Mouse (Mus musculus) neural tube, embryonic 12.5 days (tissue): Measurements from ENCODE around the gene Dusp5. TPM values are rescaled to one million over a fixed set of nuclear protein-coding genes. Genes with fewer than 3 reads are reported as not detected.

Experiments used
- ATAC-seq: fragments of 200-750 bp; cut with Nextera tagmentation; 2 replicates; pipeline ENCODE4 v1.8.0; 2017; ENCODE audit warnings: low read depth, mild to moderate bottlenecking, moderate TSS enrichment, moderate library complexity; ENCODE audit not compliant: low FRiP score
- H3K27ac ChIP-seq: fragments of 300-500 bp; sonication (generic); 2 replicates; pipeline ENCODE4 v1.5.1; 2016
- H3K27me3 ChIP-seq: fragments of 300-500 bp; sonication (generic); replicated peaks from 2 replicates; pipeline ENCODE4 v1.6.1; 2016; ENCODE audit warnings: mild to moderate bottlenecking
- H3K36me3 ChIP-seq: fragments of 300-500 bp; sonication (generic); 2 replicates; pipeline ENCODE4 v1.6.1; 2016; ENCODE audit warnings: mild to moderate bottlenecking
- H3K4me1 ChIP-seq: fragments of 300-500 bp; sonication (generic); 2 replicates; pipeline ENCODE4 v1.6.1; 2016
- H3K4me2 ChIP-seq: fragments of 300-500 bp; sonication (generic); replicated peaks from 2 replicates; pipeline ENCODE4 v1.6.1; 2016; ENCODE audit warnings: mild to moderate bottlenecking
- H3K4me3 ChIP-seq: fragments of 300-500 bp; sonication (generic); 2 replicates; pipeline ENCODE4 v1.5.1; 2016
- H3K9ac ChIP-seq: fragments of 300-500 bp; sonication (generic); 2 replicates; pipeline ENCODE4 v1.6.1; 2016; ENCODE audit warnings: mild to moderate bottlenecking
- H3K9me3 ChIP-seq: fragments of 300-500 bp; sonication (generic); 2 replicates; pipeline ENCODE4 v1.6.1; 2016; ENCODE audit warnings: mild to moderate bottlenecking
- WGBS: fragments of 180-500 bp; shearing (Covaris S2); methylation state at CpG from one replicate; pipeline ENCODE4 v1.1.7; 2016; 5-methylcytosine and 5-hydroxymethylcytosine counted together
- polyA plus RNA-seq: library from polyadenylated mRNA; unstranded; fragments of >200 nt; fragmentation: Nextera tagmentation; extraction: Ambion mirVana; gene quantifications from 2 replicates; pipeline ENCODE4 v1.2.1, GENCODE M21; 2016

The Dusp5 gene
- polyA plus RNA-seq, 1 experiment from 2014 or later: 3.8 TPM

DNA sequence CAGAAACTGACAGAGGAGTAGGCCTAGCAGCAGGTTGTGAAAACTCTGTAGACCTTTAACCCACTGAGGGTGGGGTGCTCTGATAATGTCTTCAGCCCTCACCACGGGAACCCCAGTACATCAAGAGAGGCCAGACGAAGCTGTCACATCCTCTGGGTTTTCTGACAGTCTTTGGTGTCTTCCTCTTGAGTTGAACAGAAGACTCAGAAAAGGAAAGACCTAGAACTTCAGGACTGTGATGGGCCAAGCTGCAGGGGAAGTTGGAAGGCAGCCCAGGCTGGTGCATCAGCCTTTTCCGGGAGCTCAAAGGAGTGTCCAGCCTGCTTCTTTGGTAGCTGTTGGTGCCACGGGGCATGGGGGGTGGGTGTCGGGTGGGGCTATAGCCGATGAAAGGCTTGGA is 6.5 kb downstream of the Dusp5 start:
- H3K9me3 ChIP-seq: no peaks in the 10 kb centered on the region
- ATAC-seq: no peak
- 0 out of 2 replicates have a peak, but pooled peaks cover 4% of the 10 kb centered on the region for H3K36me3 ChIP-seq
- no peak overlapping the region for H3K9ac ChIP-seq
- peaks cover 18% of the 10 kb centered on the region for H3K27me3 ChIP-seq
- no peak overlapping the region for H3K4me3 ChIP-seq
- 89% methylated on average over 6 of the region's 6 CpGs for WGBS
- no peak overlapping the region for H3K27ac ChIP-seq
- H3K4me2 ChIP-seq: no peak overlapping the region
- H3K4me1 ChIP-seq: peaks cover under 1% of the 10 kb centered on the region; the same call in 1 of the 2 replicates

DNA sequence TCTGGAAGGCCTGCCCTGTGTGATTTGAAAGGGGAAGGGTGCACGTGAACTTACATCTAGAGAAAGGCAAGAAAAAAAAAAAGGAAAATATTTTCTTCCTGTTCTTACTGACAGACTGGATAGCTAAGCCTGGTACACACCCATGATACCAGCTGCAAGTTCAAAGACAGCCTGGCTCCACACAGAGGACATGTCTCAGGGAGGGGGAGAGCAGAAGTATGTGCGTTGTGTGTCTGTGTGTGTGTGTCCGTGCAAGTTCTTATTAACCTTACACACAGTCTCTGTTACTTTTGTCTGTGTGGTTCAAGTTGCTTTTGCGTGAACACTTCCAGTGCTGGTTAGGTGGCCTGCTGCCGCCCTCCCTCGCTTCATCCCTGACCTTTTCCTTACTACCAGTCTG is 7.3 kb downstream of the Dusp5 start:
- Histone ChIP-seq H3K4me1 (no peaks in the 10 kb centered on the region), H3K4me2 (no peak overlapping the region), H3K36me3 (peaks cover 7% of the 10 kb centered on the region), H3K27me3 (peaks cover 10% of the 10 kb centered on the region; the same call in 1 of the 2 replicates), H3K9ac (no peak overlapping the region), H3K4me3 (no peak overlapping the region), H3K27ac (no peak overlapping the region), H3K9me3 (no peaks in the 10 kb centered on the region)
- WGBS: 91% methylated on average over 6 of the region's 6 CpGs
- ATAC-seq: no peak

DNA sequence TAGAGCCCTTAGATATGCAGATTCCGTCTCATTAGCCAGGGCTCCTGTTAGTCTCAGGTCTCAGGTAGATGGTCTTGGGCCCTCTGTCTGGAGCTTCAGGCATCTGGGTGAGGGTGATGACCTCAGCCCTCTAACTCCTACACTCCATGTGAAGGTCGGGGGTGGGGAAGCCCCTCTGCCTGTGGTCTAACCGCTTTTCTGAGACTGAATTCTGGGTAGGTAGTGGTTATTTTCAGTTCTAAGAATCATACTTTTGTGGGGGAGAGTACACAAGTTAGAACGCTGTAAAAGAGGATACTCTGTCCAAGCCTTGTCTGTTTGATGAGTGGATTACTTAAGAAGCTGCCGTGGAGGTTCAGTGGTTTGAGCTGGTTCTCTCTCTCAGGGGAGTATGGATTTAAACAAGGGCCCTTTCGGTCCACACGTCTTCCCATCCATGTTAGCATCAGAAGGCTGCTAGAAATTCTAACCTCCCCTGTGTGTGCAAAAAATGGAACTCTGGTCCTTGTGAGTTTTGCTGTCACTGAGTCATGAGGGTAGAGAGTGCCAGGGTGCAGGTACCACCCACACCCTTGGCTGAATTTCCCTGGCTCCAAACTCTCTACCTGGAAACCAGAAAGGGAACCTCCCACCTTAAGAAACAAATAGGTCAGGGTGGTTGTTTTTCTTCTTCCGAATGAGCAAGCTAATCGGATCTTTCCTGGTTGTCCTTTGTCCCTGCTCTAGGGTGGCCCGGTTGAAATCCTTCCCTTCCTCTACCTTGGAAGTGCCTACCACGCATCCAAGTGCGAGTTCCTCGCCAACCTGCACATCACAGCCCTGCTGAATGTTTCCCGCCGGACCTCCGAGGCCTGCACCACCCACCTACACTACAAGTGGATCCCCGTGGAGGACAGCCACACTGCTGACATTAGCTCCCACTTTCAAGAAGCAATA is 8.1 kb downstream of the Dusp5 start:
- no peak overlapping the region for H3K9ac ChIP-seq
- no peaks in the 10 kb centered on the region for H3K4me1 ChIP-seq
- H3K27ac ChIP-seq: no peak overlapping the region
- no peak overlapping the region for H3K4me3 ChIP-seq
- no peaks in the 10 kb centered on the region for H3K9me3 ChIP-seq
- peaks cover 10% of the 10 kb centered on the region for H3K36me3 ChIP-seq
- no peak overlapping the region for H3K4me2 ChIP-seq
- 87% methylated on average over 17 of the region's 17 CpGs for WGBS
- 0 out of 2 replicates have a peak, but pooled peaks cover 2% of the 10 kb centered on the region for H3K27me3 ChIP-seq
- no peak for ATAC-seq

DNA sequence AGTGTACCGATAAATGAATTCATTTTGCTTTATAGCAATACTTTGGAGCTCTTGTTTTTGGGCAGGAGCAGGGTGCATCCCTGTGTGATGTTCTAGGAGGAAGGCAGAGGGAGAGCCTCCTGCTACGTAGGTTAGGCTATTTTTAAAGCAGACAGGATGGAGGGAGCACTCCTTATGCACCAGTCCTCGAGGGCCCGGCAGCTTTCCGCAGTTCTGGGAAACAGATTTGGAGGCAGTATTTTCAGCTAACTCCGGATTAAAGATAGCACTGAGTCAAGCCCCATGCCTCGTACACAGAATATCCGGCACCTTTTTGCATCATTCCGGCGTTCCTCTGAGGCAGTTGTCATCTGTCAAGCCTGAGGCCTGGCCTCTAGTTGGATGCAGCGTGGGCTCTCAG is 9.1 kb downstream of the Dusp5 start:
- no peaks in the 10 kb centered on the region for H3K4me1 ChIP-seq
- H3K9ac ChIP-seq: no peak overlapping the region
- H3K36me3 ChIP-seq: peaks cover 10% of the 10 kb centered on the region
- H3K4me3 ChIP-seq: no peak overlapping the region
- no peak overlapping the region for H3K4me2 ChIP-seq
- no peak for ATAC-seq
- no peak overlapping the region for H3K27ac ChIP-seq
- WGBS: 91% methylated on average over 11 of the region's 11 CpGs
- no peaks in the 10 kb centered on the region for H3K27me3 ChIP-seq
- no peaks in the 10 kb centered on the region for H3K9me3 ChIP-seq

DNA sequence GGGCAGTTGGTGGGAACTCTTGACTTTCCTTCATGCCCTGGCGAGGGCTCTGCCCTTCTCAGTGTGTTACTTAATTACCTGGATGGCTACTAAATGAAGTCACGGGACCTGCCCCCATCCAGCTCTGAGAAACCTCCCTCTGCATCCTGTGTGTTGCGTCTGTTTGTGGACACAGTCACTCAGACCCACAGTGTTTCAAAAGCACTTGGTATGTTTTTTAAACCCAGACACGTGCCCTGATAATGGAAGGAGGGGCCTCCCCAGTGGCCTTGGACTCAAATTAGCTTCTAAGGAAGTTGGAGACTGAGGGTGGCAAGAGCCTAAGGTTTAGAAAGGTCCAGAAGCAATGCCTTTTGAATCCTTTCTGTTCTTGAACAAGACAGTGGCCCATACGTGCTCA is 9.9 kb downstream of the Dusp5 start:
- Histone ChIP-seq H3K4me1 (no peaks in the 10 kb centered on the region), H3K9ac (no peak overlapping the region)

DNA sequence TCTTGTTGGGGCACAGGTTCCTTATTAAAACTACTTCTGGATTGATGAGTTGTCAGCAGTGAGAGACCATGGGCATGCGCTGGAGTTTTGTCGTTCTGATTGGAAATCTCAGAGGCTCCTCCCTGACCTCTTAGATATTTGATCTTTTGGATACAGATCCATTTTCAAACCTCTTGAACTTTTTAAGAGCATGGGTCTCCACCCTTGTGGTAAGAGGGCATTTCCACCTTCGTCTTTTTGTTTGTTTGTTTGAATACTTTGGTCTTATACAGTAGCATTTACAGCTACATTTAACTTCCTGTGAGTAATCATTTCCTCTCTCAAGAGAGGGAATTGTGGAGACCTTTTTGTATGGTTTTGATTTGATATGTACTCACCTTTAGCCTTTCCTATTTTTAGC is 10.4 kb downstream of the Dusp5 start:
- Histone ChIP-seq H3K4me2 (no peak overlapping the region), H3K27me3 (no peaks in the 10 kb centered on the region), H3K4me3 (no peak overlapping the region), H3K27ac (no peak overlapping the region), H3K36me3 (peaks cover 10% of the 10 kb centered on the region), H3K4me1 (no peaks in the 10 kb centered on the region), H3K9ac (no peak overlapping the region), H3K9me3 (no peaks in the 10 kb centered on the region)
- WGBS: 86% methylated on average over 3 of the region's 3 CpGs
- ATAC-seq: no peak

More for the DNA sequence above, 9.9 kb downstream of the Dusp5 start:
- WGBS: 73% methylated on average over 5 of the region's 5 CpGs
- Histone ChIP-seq H3K4me3 (no peak overlapping the region), H3K27ac (no peak overlapping the region), H3K4me2 (no peak overlapping the region), H3K27me3 (no peaks in the 10 kb centered on the region), H3K9me3 (no peaks in the 10 kb centered on the region), H3K36me3 (peaks cover 10% of the 10 kb centered on the region)
- no peak for ATAC-seq

DNA sequence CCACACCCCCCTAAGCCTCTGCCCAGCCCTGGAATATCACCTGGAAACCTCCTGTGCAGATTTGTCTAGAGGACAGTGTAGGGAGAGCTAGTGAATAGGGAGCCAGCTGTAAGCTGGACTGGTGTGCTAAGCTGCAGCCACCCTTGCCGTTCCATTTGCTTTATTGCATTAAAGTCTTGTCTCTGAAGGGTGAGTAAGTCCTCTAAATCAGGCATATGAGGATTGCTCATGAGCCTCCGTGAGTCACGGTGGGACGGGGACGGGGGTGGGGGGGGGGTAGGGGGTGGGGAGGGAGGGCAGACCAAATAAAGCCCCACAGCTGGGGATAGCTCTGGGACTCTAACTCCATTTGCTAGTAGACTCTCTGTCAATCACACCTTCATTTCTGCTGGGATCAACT is 14.7 kb downstream of the Dusp5 start:
- Histone ChIP-seq H3K27me3 (no peaks in the 10 kb centered on the region), H3K27ac (no peak overlapping the region), H3K9ac (no peak overlapping the region), H3K4me3 (no peak overlapping the region), H3K4me1 (peaks cover 9% of the 10 kb centered on the region), H3K9me3 (no peaks in the 10 kb centered on the region), H3K4me2 (no peak overlapping the region), H3K36me3 (peaks cover 8% of the 10 kb centered on the region)
- ATAC-seq: no peak
- 56% methylated on average over 5 of the region's 5 CpGs for WGBS

DNA sequence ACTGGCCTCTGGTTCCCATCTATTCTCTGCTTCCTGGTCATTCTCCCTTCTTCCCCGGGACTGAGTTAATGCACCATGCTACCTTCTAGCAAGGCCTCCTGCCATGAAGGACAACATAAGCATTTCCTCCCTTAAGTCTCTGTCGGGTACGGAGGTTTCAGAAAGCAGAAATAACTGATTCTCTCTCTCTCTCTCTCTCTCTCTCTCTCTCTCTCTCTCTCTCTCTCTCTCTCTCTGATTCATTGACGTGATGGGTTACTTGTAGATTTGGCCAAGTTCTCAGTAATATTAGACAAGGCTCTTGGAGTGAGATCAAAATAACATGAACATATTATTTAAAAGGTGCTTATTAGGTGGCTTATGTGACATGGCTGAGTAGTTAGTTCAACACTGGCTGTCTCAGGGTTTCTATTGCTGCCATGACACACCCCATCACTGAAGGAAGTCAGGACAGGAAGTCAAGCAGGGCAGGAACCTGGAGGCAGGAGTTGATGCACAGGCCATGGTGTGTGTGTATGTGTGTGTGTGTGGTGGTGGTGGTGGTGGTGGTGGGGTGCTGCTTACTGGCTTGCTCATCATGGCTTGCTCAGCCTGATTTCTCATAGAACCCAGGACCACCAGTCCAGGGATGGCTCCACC is 16.1 kb downstream of the Dusp5 start:
- no peaks in the 10 kb centered on the region for H3K27me3 ChIP-seq
- peaks cover 5% of the 10 kb centered on the region for H3K36me3 ChIP-seq
- no peak for ATAC-seq
- peaks cover 9% of the 10 kb centered on the region for H3K4me1 ChIP-seq
- WGBS: 66% methylated on average over 4 of the region's 4 CpGs
- no peaks in the 10 kb centered on the region for H3K9me3 ChIP-seq
- H3K4me3 ChIP-seq: no peak overlapping the region
- H3K4me2 ChIP-seq: no peak overlapping the region
- no peak overlapping the region for H3K27ac ChIP-seq
- no peak overlapping the region for H3K9ac ChIP-seq

DNA sequence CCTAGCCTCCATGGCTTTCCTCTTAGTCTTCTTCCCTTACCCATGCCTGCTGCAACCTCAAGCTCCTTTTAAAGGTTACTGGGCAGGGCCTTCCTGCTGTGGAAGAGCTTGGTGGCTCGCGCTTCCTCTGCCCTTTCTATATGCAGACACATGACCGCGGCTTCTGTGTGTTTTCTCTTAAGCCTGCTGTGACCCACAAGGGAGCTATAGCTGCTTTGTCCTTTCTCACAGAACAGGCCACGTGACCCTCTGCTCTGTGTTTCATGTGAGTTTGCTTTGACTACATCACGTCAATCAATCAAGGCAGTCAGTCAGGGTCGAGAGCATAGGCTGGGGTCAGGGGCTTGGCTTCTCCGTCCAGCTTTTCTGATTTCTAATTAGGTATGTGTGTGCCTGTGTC is 18.7 kb downstream of the Dusp5 start:
- no peak overlapping the region for H3K27ac ChIP-seq
- H3K4me2 ChIP-seq: no peak overlapping the region
- H3K4me1 ChIP-seq: peaks cover 9% of the 10 kb centered on the region
- no peak overlapping the region for H3K9ac ChIP-seq
- 25% methylated on average over 8 of the region's 8 CpGs for WGBS
- no peaks in the 10 kb centered on the region for H3K27me3 ChIP-seq
- H3K9me3 ChIP-seq: no peaks in the 10 kb centered on the region
- H3K4me3 ChIP-seq: no peak overlapping the region
- no peak for ATAC-seq
- no peaks in the 10 kb centered on the region for H3K36me3 ChIP-seq

DNA sequence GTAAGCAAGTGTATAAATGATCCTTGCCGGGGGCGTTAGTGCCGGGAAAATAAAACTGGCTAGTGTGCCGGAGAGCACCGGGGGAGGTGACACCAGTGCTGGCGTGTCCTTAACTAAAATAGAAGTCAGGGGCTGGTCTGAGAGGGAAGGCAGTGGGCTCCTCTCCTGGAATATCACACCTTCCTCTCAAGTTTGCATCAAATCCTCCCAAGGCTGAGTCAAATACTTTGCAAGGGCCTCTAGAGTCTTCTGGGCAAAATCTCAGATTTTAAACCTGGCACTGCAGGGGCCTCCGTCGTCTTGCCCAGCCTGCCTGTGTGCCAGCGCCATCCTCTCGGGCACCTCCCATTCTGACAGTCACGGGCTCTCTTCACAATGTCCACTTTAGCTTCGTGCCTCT is 22.1 kb downstream of the Dusp5 start:
- no peak overlapping the region for H3K9ac ChIP-seq
- H3K4me3 ChIP-seq: no peak overlapping the region
- peaks cover 9% of the 10 kb centered on the region for H3K4me1 ChIP-seq
- no peak for ATAC-seq
- H3K27ac ChIP-seq: no peak overlapping the region
- no peak overlapping the region for H3K4me2 ChIP-seq
- WGBS: 89% methylated on average over 12 of the region's 12 CpGs
- no peaks in the 10 kb centered on the region for H3K9me3 ChIP-seq
- no peaks in the 10 kb centered on the region for H3K27me3 ChIP-seq
- H3K36me3 ChIP-seq: no peaks in the 10 kb centered on the region

DNA sequence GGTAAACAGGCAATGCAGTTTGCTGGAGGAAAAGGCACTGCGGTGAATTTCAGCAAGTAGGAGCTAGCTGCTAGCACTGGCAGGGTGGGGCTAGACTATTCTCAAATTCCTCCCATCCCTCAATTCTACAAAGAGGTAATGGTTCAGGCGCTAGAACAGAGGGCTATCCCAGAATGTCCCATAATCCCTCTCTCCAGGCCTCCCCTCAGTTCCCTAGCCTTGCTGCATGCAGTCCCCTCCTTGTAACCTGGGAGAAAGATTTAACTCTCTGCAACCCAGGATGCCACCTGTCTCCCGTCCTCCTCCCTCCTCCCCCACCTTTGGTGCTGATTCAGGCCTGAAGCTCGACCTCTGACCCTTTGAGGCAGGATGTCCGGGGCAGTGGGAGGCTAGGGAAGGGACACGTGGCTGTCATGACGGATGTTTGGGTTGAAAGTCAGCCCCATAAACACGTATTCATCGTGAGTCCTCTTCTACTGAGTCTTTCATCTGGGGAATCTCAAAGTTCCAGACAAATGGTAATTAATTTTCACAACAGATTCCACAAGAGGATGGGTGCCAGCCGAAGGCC is 23.4 kb downstream of the Dusp5 start:
- H3K9ac ChIP-seq: no peak overlapping the region
- H3K4me2 ChIP-seq: no peak overlapping the region
- H3K9me3 ChIP-seq: no peaks in the 10 kb centered on the region
- no peaks in the 10 kb centered on the region for H3K27me3 ChIP-seq
- WGBS: 31% methylated on average over 10 of the region's 10 CpGs
- peaks cover 10% of the 10 kb centered on the region for H3K4me1 ChIP-seq
- no peak for ATAC-seq
- H3K27ac ChIP-seq: no peak overlapping the region
- H3K36me3 ChIP-seq: no peaks in the 10 kb centered on the region
- no peak overlapping the region for H3K4me3 ChIP-seq

DNA sequence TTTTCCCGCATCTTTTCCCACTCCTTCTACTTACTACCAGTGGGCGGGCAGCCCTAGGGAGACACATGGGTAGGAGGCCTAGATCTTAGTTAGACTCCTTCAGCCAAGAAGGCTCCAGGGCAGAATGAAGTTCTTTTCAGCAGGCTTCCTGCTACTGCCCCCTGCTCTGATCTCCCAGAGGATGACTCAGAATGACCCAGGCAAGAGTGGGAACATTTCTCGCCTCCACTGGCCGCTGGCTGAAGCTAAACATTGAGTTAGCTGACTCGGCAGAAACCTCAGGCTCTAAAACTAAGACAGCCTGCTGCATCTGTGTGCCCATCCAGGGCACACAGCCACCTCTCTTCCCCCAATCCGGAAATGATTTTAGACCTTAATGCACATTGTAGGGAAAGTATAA is 23.9 kb downstream of the Dusp5 start:
- WGBS: 62% methylated on average over 6 of the region's 6 CpGs
- H3K9me3 ChIP-seq: no peaks in the 10 kb centered on the region
- no peak overlapping the region for H3K4me3 ChIP-seq
- peaks cover 10% of the 10 kb centered on the region for H3K4me1 ChIP-seq
- no peak overlapping the region for H3K27ac ChIP-seq
- no peak overlapping the region for H3K9ac ChIP-seq
- H3K36me3 ChIP-seq: no peaks in the 10 kb centered on the region
- H3K4me2 ChIP-seq: no peak overlapping the region
- H3K27me3 ChIP-seq: no peaks in the 10 kb centered on the region
- no peak for ATAC-seq
